Mouse (Mus musculus) heart, postnatal 14 days (tissue): ENCODE data around the gene Kcp. TPM values are rescaled to one million over a fixed set of nuclear protein-coding genes. Genes with fewer than 3 reads are reported as not detected.

Source experiments
- DNase-seq, 2 experiments: peaks; one replicate each; pipeline ENCODE4 v3.0.0; 2021 to 2022
- intact Hi-C: fragments of 180-260 bp; cut with DNase I; formaldehyde crosslinking; loops from one replicate; pipeline ENCODE4 v1.15.1; 2025
- total RNA-seq, 2 experiments: library from RNA; stranded (reverse); gene quantifications; 2 replicates each; pipeline ENCODE4 v1.2.3; 2021

Kcp gene
- total RNA-seq, 2 experiments from 2014 or later: 11.9 to 12.3 TPM

- DNase-seq: peak in 1 of 2 experiments; percentile 22
- intact Hi-C loops: loop anchor here (2.0 to 5.0 kb wide), 2 partner anchors 34 to 84 kb away; partner anchors contain the start of genes Calu and Ccdc136
Observed at GRCm38 (mm10) chr6:29430681-29431420, 76.9 kb downstream of the Kcp start.

DNA sequence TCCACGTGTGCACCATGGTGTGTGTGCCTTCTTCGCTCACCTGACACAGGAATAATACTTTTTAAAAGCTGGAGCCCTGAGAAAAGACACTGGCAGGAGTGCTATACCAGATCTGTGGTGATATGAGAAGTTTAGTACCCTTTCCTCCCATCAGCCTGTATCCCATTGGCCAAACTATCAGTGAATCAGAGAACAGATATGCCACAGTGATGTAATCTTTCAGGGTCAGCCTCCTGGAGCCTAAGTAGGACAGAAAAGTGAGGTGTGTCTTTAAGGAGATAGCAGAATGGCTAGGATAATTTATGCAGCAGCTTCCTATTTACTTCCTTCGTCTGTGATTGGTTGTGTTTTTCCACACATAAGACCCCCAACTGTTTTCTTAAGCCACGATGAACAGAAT, 79.6 kb downstream of the Kcp start:
- intact Hi-C loops: no loop called here
- DNase-seq: no peak

- no peak for DNase-seq
- intact Hi-C loops: no loop called here
Observed at GRCm38 (mm10) chr6:29426331-29426730, 81.4 kb downstream of the Kcp start.

GRCm38 (mm10) chr6:29425118-29425517, 82.6 kb downstream of the Kcp start:
- DNase-seq: no peak
- intact Hi-C loops: no loop called here

Other genes with a start within 250 kb of the Kcp start
- gene Hilpda, start 235.5 kb downstream of the Kcp start, total RNA-seq: 1 to 10 TPM; 4.6 to 5.3 TPM
- gene Fam71f2, start 228.4 kb downstream of the Kcp start, total RNA-seq: not detected
- gene Fam71f1, start 188.8 kb downstream of the Kcp start, total RNA-seq: not detected
- gene Calu, start 159.9 kb downstream of the Kcp start, total RNA-seq: 100 to 1,000 TPM; 262 TPM
- not detected for gene Opn1sw, start 119.5 kb downstream of the Kcp start, total RNA-seq
- gene Ccdc136, start 111.6 kb downstream of the Kcp start, total RNA-seq: 1 to 10 TPM; 3.6 TPM
- gene Flnc, start 74.7 kb downstream of the Kcp start, total RNA-seq: 100 to 1,000 TPM; 146 to 175 TPM
- 100 to 1,000 TPM; 108 to 110 TPM for gene Atp6v1f, start 40.2 kb downstream of the Kcp start, total RNA-seq
- not detected for gene Atp6v1fnb, start 36.5 kb downstream of the Kcp start, total RNA-seq
- 1 to 10 TPM; 3.0 to 3.2 TPM for gene Irf5, start 18.7 kb upstream of the Kcp start, total RNA-seq
- gene Tnpo3, start 101.9 kb upstream of the Kcp start, total RNA-seq: 10 to 100 TPM; 37.8 to 43.3 TPM
- gene Tspan33, start 186.3 kb upstream of the Kcp start, total RNA-seq: 1 to 10 TPM; 1.3 to 2.4 TPM
- 10 to 100 TPM; 16.8 to 17.6 TPM for gene Smo, start 227.6 kb upstream of the Kcp start, total RNA-seq